Mouse (Mus musculus): Measurements from ENCODE around the gene Ifrd2.

Ifrd2 gene

DNA sequence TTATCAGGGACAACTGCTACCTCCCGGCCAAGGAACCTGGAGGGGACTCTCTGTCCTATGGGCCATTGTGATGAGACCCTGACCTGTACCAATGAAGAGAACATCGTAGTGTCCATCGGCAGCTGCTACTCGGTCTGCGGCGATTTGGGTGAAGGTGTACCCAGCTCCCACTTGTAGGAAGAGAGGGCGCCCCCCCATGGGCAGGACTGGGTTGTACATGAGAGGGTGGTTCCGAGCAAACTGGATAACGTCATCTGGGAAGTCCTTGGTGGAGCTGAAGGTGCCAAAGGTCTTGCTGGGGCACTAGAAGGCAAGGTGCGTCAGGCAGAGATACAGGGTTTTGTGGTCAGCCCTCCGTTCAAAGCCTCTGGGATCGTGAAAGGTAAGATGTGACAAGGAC, 13.3 kb downstream of the Ifrd2 start:
- DNase-seq, result no peak

DNA sequence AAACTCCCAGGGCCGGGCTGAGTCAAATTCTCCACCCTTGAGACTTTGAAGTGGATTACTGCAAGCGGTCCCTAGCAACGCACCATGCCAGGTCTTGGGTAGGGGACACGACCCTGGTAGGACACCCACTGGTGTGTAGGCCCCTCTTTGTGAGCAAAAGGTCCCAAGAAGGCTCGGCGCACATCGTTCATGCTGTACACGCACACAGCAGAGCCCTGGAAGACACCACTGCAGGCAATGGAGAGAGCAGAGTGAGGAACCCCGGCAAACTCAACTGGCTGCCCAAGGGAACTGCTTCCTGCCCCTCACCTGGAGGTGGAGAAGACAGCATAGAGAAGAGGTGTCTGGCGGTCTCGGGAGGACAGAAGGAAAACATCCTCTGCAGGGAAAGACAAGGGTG, 13.8 kb downstream of the Ifrd2 start:
- no peak for DNase-seq

DNA sequence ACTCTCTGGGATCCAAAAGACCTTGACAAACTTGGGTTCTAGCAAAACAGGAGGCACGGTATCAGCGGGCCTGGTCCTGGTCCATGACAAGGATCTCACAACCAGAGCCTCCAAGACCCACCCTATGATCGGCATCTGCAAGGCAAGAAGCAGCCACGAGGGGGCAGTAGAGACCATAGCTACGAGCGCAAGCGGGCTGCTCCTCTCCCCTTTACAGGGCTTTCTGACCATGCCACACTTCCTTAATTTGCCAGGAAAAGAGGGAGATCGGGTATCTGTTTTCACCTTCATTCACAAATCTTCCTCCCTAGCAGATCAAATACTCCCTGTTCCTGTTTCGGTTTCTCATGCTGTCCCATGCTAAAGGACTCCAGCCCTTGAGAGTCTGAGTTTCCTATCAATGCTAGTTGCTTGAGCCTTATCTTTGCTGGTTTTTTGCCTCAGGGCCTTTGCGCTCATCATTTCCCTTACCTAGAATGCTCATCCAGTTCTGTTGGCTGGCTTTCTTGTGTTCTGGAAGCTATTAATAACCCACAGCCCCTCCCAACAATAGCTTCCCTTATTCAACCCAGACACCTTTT, 14.7 kb downstream of the Ifrd2 start:
- peak; percentile 92 for DNase-seq

DNA sequence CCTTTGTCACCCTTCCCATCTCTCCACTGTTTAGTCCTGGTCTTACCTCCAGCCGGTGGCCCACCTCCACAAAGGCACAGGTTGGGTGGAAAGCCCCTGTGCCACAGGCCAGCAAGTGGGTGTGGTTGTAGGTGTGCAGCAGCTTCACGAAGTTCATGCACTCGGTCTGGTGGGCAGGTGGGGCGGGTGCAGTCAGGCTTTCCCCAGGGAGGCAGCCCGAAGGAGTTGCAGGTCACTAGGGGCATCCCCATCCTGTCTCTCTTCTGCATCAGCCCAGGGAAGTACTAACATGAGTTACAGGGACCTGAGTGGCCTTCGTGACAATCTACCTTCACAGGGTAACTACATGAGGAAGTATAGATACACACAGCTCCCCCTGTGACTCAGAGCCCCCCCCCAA, 15.8 kb downstream of the Ifrd2 start:
- no peak for DNase-seq

DNA sequence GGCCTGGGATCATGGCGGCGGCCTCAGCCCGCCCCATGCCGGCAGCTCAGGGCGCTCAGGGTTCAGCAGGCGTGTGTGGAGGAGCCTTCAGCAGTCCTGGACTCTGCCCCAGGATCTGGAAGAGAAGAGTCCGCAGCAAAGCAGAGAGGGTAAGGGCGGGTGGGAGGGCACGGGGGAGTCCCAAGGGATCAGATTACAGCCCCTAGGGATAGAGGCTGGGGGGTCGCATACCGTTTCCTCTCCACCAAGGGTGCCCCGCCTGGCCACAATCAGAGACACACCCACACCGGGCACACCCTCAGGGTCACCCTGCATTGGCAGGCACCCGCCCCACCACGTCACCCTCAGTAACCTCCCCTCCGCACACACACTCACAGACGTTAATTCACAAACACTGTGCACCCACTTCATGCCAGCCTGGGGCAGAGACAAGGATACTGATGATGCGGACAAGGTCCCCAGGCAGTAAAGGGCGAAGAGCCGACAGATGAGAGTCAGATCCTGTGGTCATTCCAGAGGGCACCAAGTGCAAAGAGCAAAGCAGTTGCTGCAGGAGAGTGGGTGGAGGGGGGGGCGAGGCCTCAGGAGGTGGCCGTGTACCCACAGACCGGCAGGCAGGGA, 17.7 kb downstream of the Ifrd2 start:
- no peak for DNase-seq

DNA sequence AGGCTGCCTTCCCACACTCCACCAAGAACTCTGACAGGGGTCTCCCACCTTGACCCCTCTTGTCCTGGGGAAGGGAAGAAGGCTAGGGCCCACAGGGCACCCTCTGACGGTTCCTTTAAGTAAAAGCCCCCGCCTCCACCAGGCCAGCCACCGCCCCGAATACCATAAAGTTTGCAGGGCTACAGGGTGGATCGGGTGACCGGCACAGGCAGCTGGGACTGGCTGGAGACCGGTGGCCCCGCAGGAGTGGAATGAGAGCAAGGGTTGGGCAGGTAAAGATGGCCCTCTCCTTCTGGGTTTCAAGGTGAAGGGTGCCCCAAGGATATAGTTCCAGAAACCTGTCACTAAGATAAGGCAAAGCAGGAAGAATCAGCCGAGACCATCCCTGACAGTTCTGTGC, 19.1 kb downstream of the Ifrd2 start:
- no peak for DNase-seq

DNA sequence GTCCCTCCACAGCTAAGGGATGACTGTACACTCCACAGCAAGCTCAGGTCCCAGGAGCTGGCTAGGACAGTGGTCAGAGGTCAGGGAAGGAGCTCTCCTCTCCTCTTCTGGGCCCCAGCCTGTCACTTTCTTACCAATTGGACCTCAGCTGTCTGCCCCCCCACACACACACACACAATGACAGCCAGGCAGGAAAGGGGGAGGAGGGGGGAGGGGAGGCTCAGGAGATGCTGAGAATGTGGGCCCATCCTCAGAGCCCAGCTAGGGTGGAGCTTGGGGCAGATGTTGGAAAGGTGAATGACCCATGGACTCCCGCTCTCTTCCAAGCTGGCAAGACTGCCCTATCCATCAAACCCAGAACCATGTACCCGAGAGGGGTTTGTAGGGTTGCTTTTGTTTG, 19.6 kb downstream of the Ifrd2 start:
- no peak for DNase-seq

DNA sequence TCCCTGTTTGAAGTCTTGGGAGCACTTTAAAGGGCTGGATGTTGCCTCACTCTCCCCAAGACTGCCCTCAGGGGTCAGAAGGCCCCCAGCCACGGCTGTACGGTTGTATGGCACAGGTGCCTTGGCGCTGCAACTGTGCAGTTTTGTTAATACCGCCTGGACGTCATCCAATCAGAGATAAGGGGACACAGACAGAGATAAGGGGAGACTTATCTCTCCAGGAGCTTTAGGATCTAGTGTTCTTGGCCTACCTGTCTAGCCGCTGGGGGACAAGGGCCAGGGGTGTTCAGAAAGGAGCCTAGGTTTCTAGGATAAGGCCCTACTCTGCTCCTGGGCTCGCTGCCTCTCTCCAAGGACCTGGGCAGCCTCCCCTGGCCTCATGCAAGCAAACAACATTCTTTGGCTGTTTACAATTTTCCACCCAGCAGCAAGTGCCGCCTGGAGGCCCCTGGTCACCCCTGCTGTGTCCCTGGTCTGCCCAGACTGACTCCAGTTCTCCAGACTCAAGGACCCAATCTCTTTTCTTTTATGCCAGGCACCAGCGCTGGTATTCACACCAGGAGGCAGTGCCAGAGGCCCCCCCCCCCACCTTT, 20.3 kb downstream of the Ifrd2 start:
- no peak for DNase-seq

DNA sequence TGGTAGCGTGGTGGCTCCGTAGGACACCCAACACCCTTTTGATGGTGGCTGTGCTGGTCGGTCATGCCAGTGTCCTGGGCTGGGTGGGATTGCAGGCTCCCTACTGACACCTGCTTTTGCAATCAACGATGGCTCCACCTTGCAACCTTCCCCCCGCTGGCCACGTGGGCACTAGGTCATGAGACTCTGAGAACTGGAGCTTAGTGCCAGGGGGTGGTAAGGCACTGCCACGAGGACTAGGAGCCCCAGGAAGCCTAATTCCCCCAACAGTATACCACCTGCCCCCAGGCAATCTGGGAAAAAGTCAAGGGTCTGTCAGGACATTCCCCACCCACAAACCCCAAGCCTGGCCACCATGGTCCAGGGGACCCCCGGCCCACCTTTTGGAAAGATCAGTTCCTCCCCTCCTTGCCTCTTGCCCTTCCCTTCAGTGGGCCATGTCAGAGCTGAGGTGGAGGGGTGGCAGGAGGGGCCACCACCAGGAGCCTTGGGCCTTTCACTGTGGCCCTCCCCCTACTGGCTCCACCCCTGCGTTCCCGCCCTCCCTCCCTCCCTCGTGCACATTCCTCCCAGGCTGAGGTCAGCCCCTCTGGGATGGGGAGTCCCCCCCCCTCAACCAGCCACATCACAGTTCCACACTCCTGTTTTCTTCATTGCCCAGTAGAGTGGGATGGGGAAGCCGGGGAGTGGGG, 21.4 kb downstream of the Ifrd2 start, which contains the start of gene Sema3b:
Gene Sema3b (minus strand): TSS at position 489 of the 692 bp plus-strand sequence.
- no peak for DNase-seq

DNA sequence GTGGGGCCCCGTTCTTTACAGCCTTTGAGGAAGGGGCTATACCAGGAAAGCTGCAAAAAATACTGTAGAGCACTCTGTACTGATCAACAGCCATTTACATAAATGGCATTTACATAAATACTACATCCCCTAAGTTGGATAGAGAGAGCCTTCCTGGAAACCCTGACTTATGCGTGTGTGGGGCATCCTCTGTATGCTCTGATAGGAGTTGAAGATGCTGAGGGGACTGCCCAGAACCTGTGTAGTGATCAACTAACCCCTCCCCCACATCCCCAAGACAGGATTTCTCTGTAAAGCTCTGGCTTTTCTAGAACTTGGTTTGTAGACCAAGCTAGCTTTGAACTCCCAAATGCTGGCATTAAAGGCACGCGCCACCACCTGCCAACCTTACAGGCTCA, 22.0 kb downstream of the Ifrd2 start:
- no peak for DNase-seq

DNA sequence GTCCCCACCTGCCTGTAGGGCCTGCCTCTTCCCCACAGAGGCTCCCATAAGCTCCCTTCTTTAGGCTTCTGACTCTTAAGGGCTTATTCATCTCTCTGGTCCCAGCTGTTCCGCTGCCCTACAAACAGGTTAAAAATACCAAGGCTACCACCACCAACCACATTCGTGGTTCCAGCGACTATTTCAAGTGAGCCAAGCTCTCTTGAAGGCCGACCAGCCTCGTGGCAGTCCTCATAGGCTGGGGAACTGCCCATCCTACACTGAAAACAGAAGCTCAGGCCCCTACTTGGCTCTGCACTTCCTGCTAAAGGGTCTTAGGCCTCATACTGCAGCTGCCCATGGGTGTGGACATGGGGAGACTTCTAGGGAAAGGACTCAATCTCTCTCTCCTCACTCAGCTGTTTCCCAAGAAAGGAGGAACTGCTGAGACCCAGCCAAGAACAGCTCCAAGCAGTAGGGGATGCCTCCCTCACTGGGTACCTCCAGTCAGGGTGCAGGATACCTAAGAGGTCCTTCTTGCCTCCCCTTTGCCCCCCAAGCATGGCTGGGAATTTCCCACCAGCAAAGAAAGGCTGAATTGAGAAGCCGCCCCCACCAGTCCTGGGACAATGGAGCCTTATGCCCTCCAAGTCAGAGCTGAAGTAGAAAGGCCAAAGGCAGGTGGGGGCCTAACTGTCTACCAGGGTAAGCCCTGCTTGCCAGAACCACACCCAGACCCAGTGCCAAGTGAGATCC, 24.2 kb downstream of the Ifrd2 start:
- DNase-seq, result no peak

DNA sequence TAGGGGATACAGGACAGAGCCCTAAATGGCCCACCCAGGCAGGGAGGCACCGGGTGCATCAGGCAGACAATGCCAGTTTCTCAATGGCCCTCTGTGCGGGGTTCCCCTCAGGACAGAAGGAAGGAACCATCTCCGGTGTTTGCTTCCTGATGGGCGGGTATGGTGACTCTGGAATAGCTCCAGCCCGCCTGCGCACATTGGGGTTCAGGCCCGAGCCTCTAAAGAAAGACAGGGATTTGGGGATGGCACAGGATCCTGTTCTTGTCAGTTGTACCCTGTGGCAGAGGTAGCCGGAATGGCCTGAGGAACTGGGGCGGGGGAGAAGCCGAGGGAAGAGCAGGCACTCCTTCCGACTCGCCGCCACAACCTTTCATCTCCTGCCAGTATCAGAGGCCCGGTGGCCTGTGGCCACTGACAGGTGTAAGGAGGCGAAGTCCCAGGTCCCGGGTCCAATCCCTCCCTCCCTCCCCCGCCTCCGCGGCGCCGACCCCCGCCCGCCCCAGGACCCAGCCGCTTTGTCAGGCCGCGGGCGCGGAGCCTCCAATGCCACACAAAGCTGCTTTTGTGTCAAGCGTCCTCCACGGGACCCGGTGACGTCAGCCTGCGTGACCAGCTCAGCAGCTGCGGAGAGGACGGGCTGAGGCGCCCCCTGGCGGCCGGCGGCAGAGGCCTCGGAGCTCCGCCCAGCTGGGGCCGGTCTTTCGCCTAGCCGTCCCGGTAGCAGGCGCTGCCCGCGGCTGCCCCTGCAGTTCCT, 24.9 kb downstream of the Ifrd2 start:
- DNase-seq, result peak; percentile 98

DNA sequence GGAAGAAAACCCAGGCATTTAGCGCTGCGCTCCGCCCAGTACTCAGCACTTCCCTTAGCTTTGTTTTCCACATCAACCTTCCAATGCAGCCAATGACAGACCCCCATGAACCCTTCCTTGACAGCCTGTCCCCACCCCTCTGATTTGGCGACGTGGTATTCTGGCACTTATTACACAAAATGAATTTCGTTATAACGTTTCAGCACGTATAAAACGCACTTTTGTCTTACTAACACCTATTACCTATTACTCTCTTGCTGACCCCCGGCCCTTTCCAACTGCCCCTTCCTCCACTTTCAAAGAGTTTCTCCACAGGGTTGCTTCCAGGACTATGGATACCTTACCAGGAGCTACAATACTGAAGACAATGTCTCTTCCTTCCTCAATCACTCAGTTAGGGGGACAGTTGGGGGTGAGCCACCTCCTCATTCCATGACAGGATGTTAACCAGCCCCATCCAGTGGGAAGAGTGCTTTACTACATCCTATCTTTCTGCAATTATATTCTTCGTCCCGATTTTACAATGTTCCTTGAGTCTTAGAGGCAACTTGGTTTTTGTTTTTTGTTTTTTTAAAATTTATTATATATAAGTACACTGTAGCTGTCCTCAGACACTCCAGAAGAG, 25.6 kb downstream of the Ifrd2 start:
- no peak for DNase-seq

DNA sequence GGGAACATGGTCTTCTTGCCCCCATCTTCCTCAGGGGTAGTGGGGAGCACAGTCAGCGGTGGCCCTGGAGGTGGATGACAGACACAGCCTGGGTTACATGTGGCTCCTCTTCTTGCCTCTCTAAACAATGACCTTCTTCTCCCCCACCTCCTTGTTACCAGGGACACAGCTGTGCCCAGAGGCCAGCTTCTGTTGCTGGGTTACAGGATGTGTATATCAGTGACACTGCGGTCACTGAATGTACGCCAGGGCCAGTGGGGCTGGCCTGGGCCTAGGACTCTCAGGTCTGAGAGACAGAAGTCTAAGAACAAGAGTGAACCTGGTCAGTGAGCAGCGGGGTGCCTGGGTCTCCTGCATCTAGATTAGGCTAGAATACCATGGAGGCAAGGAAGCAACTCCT, 27.6 kb downstream of the Ifrd2 start:
- no peak for DNase-seq

DNA sequence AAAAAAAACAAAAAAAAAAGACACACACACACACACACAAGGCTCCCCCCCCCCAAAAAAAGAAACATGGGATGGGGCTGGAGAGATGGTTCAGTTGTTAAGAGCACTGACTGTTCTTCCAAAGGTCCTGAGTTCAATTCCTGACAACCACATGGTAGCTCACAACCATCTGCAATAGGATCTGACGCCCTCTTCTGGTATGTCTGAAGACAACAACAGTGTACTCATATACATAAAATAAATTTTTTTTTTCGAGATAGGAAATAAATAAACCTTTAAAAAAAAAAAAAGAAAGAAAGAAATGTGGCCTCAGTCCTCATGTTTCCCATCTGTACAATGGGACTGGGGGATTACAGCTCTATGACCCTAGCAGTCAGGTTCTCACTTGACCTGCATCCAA, 30.0 kb downstream of the Ifrd2 start:
- no peak for DNase-seq

DNA sequence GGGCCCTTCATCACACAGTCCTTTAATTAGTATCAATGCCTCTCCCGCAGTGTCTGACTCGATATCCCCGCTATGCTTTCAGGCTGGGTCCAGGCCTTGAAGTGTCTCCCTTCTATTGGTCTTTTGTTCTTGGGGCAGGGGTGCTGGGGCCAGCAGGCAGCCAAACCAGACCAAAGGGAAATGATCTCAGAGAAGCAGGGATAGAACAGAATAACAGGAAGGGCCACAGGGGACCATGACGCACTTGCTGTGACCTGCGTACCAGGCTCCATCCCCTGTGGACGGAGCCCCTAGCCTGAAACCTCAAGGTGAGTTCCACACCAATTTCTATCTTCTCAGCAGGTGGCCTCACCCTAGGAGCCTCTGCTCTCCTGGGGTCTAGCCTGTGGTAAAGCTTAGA, 30.7 kb downstream of the Ifrd2 start:
- no peak for DNase-seq

DNA sequence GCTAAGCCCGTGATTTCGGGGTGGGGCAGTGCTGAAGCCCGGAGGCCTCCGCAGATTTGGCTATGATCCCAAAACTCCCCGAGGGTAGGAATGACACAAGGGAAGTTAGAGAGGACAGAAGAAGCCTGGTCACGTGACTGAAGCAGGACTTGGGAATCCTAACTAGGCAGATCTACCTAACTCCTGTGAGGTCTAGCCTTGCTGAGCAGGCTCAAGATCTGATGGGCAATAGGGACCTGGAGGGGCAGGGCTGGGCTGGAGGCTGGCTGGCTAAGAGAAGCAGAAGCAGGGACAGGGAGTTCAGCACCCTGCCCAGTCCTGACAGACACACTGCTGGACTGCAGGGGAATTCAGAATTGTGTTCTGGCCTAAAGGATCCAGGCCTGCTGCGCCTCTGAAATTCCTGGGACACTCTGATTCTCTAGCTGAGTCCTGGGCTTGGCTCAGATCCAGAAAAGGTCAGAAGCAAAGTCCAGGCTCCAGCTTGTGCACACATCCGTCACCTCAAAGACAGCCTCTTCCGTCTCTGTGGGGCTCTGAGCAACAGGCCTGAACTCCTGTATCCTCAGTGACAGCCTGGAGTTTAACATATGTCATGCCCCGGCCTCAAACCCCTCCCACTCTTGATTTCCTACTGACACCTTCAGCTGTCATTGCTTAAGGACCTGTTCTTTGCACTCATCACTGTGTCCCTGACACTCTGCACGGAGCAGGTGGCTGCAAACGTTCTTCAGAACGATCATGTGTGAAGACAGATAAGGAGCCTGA, 31.5 kb downstream of the Ifrd2 start:
- no peak for DNase-seq

DNA sequence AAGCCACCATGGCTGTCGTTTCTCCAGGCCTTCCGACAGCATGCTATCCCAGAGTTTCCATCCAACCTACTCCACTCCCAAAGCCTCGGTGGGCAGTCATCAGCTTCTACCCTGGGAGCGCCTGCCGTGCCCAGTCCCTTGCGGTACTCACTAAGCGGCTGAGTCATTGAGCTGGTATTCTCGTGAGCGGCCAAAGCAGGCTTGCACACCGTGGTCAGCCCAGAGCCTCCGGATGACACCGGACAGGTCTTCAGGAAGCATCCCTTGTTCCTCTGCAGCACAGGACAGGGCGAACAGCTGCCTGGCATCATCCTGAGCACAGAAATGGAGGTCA, 32.1 kb downstream of the Ifrd2 start:
- DNase-seq, result no peak

DNA sequence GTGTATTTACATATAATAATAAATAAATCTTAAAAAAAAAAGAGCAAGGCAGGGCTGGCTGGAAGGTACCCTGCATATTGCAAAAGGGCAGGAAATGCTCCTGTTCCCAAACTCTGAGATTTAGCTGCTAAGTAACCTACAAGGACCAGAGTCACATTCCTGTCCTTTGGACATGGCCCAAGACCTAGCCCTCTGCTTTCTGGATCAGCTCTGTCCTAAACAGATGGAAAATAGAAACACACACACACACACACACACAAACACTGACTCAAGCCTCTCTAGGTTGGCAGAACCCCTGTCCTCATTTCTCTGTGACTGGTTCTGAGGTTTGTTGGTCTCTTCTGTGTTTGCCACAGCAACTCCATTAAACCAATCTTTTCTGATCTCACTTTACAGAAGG, 33.5 kb downstream of the Ifrd2 start:
- DNase-seq, result no peak

DNA sequence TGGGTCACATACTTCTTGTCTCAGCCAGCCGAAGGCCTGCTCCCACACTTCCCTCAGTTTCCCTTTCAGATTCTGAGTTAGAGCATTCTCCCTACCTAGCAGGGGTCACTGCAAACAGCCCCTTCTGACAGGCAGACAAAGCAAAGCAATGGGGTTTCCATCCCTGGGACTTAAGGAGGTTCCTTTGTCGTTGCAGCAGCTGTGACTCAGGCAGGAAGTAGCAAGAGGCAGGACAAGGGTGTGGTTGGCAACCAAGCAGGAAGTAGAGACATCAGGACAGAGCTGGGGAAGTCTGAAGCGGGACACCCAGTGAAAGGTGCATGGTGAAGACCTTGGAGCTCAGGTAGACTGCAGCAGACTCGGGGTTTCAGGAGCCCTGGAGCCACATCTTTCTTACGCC, 37.1 kb downstream of the Ifrd2 start:
- peak; percentile 69 for DNase-seq

DNA sequence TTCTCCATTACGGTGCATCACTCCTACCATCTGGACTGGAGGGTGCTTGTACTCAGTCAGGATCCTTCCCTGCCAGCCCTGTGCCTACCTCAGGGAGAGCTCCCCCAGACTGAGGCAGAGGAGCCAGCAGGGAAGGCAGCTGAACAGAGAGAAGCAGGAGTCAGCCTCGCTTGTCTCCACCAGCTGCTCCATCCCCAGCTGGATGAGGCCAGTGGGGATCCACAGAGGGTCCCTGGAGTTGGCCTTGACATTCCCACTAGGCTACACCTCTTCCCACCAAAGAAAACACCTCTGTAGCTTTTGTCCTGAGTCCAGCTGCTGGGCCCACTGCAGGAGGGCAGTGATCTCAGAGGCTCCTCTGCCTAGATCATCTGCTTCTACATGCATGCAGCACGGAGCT, 37.5 kb downstream of the Ifrd2 start:
- DNase-seq, result no peak

All from thymus, postnatal 25 days (tissue).